Mouse (Mus musculus): ENCODE measurements at regions not wholly inside any gene's neighbourhood (a gene's known extent, or its start where the extent isn't known, plus 50 kb on each side); places are given as distances from the start of the nearest gene placed in this dataset.

GRCm38 (mm10) chr15:52599511-52599910, 1285.2 kb upstream of the Gm7489 start:
- H3K27ac ChIP-seq, result no peak overlapping the region
- ATAC-seq (replicated peaks), result no peak
- no peaks in the 10 kb centered on the region for H3K27me3 ChIP-seq (replicated peaks)
- H3K9me3 ChIP-seq, result no peaks in the 10 kb centered on the region
- H3K9ac ChIP-seq, result no peak overlapping the region
- H3K4me2 ChIP-seq, result no peak overlapping the region
- H3K4me3 ChIP-seq, result no peak overlapping the region
- no peaks in the 10 kb centered on the region for H3K4me1 ChIP-seq
- H3K36me3 ChIP-seq (replicated peaks), result no peaks in the 10 kb centered on the region

GRCm38 (mm10) chr15:52599957-52600356, 1284.7 kb upstream of the Gm7489 start:
- no peaks in the 10 kb centered on the region for H3K36me3 ChIP-seq (replicated peaks)
- no peaks in the 10 kb centered on the region for H3K4me1 ChIP-seq
- no peak for ATAC-seq (replicated peaks)
- no peak overlapping the region for H3K4me3 ChIP-seq
- H3K4me2 ChIP-seq, result no peak overlapping the region
- no peak overlapping the region for H3K27ac ChIP-seq
- H3K9ac ChIP-seq, result no peak overlapping the region
- WGBS, result 69% methylated on average over 2 of the region's 2 CpGs
- no peaks in the 10 kb centered on the region for H3K27me3 ChIP-seq (replicated peaks)
- H3K9me3 ChIP-seq, result no peaks in the 10 kb centered on the region

GRCm38 (mm10) chr15:52639790-52640189, 1244.9 kb upstream of the Gm7489 start:
- no peaks in the 10 kb centered on the region for H3K36me3 ChIP-seq (replicated peaks)
- no peaks in the 10 kb centered on the region for H3K4me1 ChIP-seq

GRCm38 (mm10) chr15:52645961-52646360, 1238.7 kb upstream of the Gm7489 start:
- Histone ChIP-seq H3K9me3 (no peaks in the 10 kb centered on the region), H3K4me3 (no peak overlapping the region), H3K4me1 (no peaks in the 10 kb centered on the region), H3K36me3 (replicated peaks) (no peaks in the 10 kb centered on the region), H3K27ac (no peak overlapping the region), H3K9ac (no peak overlapping the region), H3K4me2 (no peak overlapping the region), H3K27me3 (replicated peaks) (no peaks in the 10 kb centered on the region)
- ATAC-seq (replicated peaks), result no peak
- 92% methylated on average over 2 of the region's 2 CpGs for WGBS

More at GRCm38 (mm10) chr15:52639790-52640189, 1244.9 kb upstream of the Gm7489 start:
- no peak overlapping the region for H3K27ac ChIP-seq
- no peaks in the 10 kb centered on the region for H3K27me3 ChIP-seq (replicated peaks)
- H3K4me3 ChIP-seq, result no peak overlapping the region
- no peak overlapping the region for H3K9ac ChIP-seq
- no peak overlapping the region for H3K4me2 ChIP-seq
- no peaks in the 10 kb centered on the region for H3K9me3 ChIP-seq
- ATAC-seq (replicated peaks), result no peak
- 90% methylated on average over 3 of the region's 3 CpGs for WGBS

GRCm38 (mm10) chr15:52657916-52658315, 1226.8 kb upstream of the Gm7489 start:
- H3K27me3 ChIP-seq (replicated peaks), result no peaks in the 10 kb centered on the region
- no peak for ATAC-seq (replicated peaks)
- no peak overlapping the region for H3K4me3 ChIP-seq
- no peak overlapping the region for H3K27ac ChIP-seq
- no peaks in the 10 kb centered on the region for H3K9me3 ChIP-seq
- H3K36me3 ChIP-seq (replicated peaks), result no peaks in the 10 kb centered on the region
- no peak overlapping the region for H3K4me2 ChIP-seq
- H3K4me1 ChIP-seq, result no peaks in the 10 kb centered on the region
- no peak overlapping the region for H3K9ac ChIP-seq

Data from midbrain, embryonic 15.5 days (tissue).